8 mouse cellular contexts compared by ENCODE assay signal in the genomic region with DNA sequence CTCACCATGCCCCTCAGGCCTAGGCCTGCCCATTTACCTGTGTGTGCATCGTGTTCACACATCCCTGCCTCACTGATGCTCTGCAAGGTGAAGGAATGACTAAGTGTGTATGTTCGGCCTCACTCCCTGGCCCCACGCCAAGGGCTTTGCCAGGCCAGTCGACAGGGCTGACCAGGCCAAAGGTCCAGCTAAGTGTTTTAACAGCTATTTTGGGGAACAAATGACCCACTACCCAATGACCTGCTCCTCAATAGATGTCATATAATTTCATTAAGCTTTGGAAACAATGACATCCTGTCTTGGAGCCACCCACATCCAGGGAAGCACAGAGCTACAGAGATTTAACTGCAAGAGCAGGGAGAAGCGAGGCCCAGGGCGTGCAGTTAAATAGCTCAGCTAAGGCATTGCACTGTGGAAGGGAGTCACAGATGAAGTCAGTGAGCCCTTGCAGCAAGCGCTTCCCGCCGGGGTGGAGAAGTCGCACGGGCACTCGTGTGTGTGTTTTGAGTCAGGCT. TPM values are rescaled to one million over a fixed set of nuclear protein-coding genes. Genes with fewer than 3 reads are reported as not detected.
A peak's percentile ranks its signal among the peaks of the same experiment; 100 is the strongest.
DNase-seq lines count a peak whose midpoint lies in the region; ATAC-seq and TF ChIP-seq lines count a peak whose summit lies in the region.

No protein-coding gene starts in this region.

- ATAC-seq in forebrain, embryonic 15.5 days (replicated peaks): no peak
- peak; percentile 58; the same call in 1 of the 2 replicates for ATAC-seq in hindbrain, embryonic 16.5 days
- peak; percentile 57 for ATAC-seq in liver, embryonic 14.5 days (ENCODE audit: insufficient read depth)

- TF ChIP-seq CTCF in ES-Bruce4 (IDR thresholded peaks at IDR 0.05; ENCODE audit: low read depth, low read length): no peak
- no peak for TF ChIP-seq CTCF in liver, embryonic 14.5 days (IDR thresholded peaks at IDR 0.05; ENCODE audit: low read depth)

- peak overlapping the region; percentile 38 for H3K4me3 ChIP-seq in ES-Bruce4 (ENCODE audit: low read depth, low read length)
- no peak overlapping the region for H3K4me3 ChIP-seq in forebrain, embryonic 15.5 days
- no peak overlapping the region for H3K4me3 ChIP-seq in hindbrain, embryonic 16.5 days (ENCODE audit: low read length)
- no peak overlapping the region for H3K4me3 ChIP-seq in liver, embryonic 14.5 days (ENCODE audit: insufficient read depth in 1 of 2, low read depth in 2 of 2, low read length in 2 of 2)

- H3K9ac ChIP-seq in ES-Bruce4 (ENCODE audit: low read depth, poor library complexity, severe bottlenecking): no peak overlapping the region
- no peak overlapping the region for H3K9ac ChIP-seq in forebrain, embryonic 15.5 days (replicated peaks)
- no peak overlapping the region for H3K9ac ChIP-seq in hindbrain, embryonic 16.5 days (ENCODE audit: low read depth, low read length)
- no peak overlapping the region for H3K9ac ChIP-seq in liver, embryonic 14.5 days (replicated peaks)

- H3K27me3 ChIP-seq in ES-Bruce4 (ENCODE audit: control insufficient read depth, insufficient read depth, low read length, poor library complexity, severe bottlenecking): no peaks in the 10 kb centered on the region
- H3K27me3 ChIP-seq in forebrain, embryonic 15.5 days: no peaks in the 10 kb centered on the region
- no peaks in the 10 kb centered on the region for H3K27me3 ChIP-seq in hindbrain, embryonic 16.5 days (replicated peaks; ENCODE audit: control insufficient read depth, insufficient read depth, low read length)
- H3K27me3 ChIP-seq in liver, embryonic 14.5 days (ENCODE audit: control insufficient read depth, insufficient read depth, low read length): no peaks in the 10 kb centered on the region

- no peak for TF ChIP-seq EP300 in ES-Bruce4 (IDR thresholded peaks at IDR 0.05; ENCODE audit: insufficient read depth, low read depth, low read length)
- TF ChIP-seq EP300 in liver, embryonic 14.5 days (IDR thresholded peaks at IDR 0.05; ENCODE audit: low read depth): no peak

- H3K27ac ChIP-seq in ES-Bruce4 (ENCODE audit: insufficient read depth, low read length): peak overlapping the region; percentile 77
- H3K27ac ChIP-seq in forebrain, embryonic 15.5 days (replicated peaks): 0 out of 2 replicates have a peak overlapping the region, but pooled peaks have one; percentile 38
- H3K27ac ChIP-seq in hindbrain, embryonic 16.5 days (ENCODE audit: low read depth, low read length): peak overlapping the region; percentile 64
- H3K27ac ChIP-seq in liver, embryonic 14.5 days: peak overlapping the region; percentile 2; the same call in 1 of the 2 replicates

- H3K4me2 ChIP-seq in forebrain, embryonic 15.5 days (replicated peaks): no peak overlapping the region
- no peak overlapping the region for H3K4me2 ChIP-seq in hindbrain, embryonic 16.5 days (ENCODE audit: low read length)
- no peak overlapping the region for H3K4me2 ChIP-seq in liver, embryonic 14.5 days (ENCODE audit: low read depth)

- H3K36me3 ChIP-seq in ES-Bruce4 (ENCODE audit: control insufficient read depth, insufficient read depth, low read length, poor library complexity, severe bottlenecking): no peaks in the 10 kb centered on the region
- H3K36me3 ChIP-seq in forebrain, embryonic 15.5 days: no peaks in the 10 kb centered on the region
- no peaks in the 10 kb centered on the region for H3K36me3 ChIP-seq in hindbrain, embryonic 16.5 days (ENCODE audit: control insufficient read depth, insufficient read depth, low read length)
- no peaks in the 10 kb centered on the region for H3K36me3 ChIP-seq in liver, embryonic 14.5 days (replicated peaks; ENCODE audit: control insufficient read depth, insufficient read depth, low read depth)

- peaks cover 26% of the 10 kb centered on the region for H3K4me1 ChIP-seq in ES-Bruce4 (ENCODE audit: control insufficient read depth, insufficient read depth, low read length)
- peaks cover 14% of the 10 kb centered on the region for H3K4me1 ChIP-seq in forebrain, embryonic 15.5 days
- peaks cover 20% of the 10 kb centered on the region for H3K4me1 ChIP-seq in hindbrain, embryonic 16.5 days (ENCODE audit: control insufficient read depth, insufficient read depth, low read depth, low read length)
- H3K4me1 ChIP-seq in liver, embryonic 14.5 days (replicated peaks; ENCODE audit: control insufficient read depth in 2 of 2, insufficient read depth in 2 of 2, low read length in 1 of 2): peaks cover 12 to 21% of the 10 kb centered on the region in 2 experiments

- no peaks in the 10 kb centered on the region for H3K9me3 ChIP-seq in ES-Bruce4 (replicated peaks; ENCODE audit: control insufficient read depth, insufficient read depth, low read length, poor library complexity, severe bottlenecking)
- H3K9me3 ChIP-seq in forebrain, embryonic 15.5 days: no peaks in the 10 kb centered on the region
- no peaks in the 10 kb centered on the region for H3K9me3 ChIP-seq in hindbrain, embryonic 16.5 days (ENCODE audit: control insufficient read depth, low read length)
- H3K9me3 ChIP-seq in liver, embryonic 14.5 days (ENCODE audit: control insufficient read depth, low read length): no peaks in the 10 kb centered on the region

- TF ChIP-seq POLR2A in ES-Bruce4 (IDR thresholded peaks at IDR 0.05; ENCODE audit: insufficient read depth, low read length): no peak

- 75% methylated on average over 12 of the region's 12 CpGs for WGBS in forebrain, embryonic 15.5 days
- WGBS in hindbrain, embryonic 16.5 days: 44% methylated on average over 12 of the region's 12 CpGs
- WGBS in liver, embryonic 14.5 days (ENCODE audit: insufficient replicate concordance): 77% methylated on average over 12 of the region's 12 CpGs

- DNase-seq in adrenal gland, adult (ENCODE audit: inconsistent age in 2 of 2, low spot score in 1 of 2): peak; percentile 60 to 81
- no peak for DNase-seq in adrenal gland, adult 8-10 months
- DNase-seq in liver, embryonic 14.5 days (ENCODE audit: low read depth in 3 of 3, low spot score in 3 of 3): no peak
- no peak for DNase-seq in thymus, postnatal 10 days (ENCODE audit: low spot score in 2 of 2)
- no peak for DNase-seq in retina, postnatal 1 day

RNA-seq across cellular contexts. Expression of gene Dusp1, which starts 40.5 kb away (rescaled TPM):
- total RNA-seq in adrenal gland, adult 8-10 months (2022): 10 to 100 TPM; 41.3 to 67.9 (median 53.3) TPM
- polyA plus RNA-seq in ES-Bruce4 (2011; ENCODE audit: insufficient read depth, insufficient read length, low read depth, missing spikeins): 58.4 and 64.9 TPM in 2 replicates
- polyA plus RNA-seq in forebrain, embryonic 15.5 days (2015; fragmentation: Nextera tagmentation; extraction: Ambion mirVana): 46.3 and 50.0 TPM in 2 replicates
- polyA plus RNA-seq in hindbrain, embryonic 16.5 days (2015; fragmentation: Nextera tagmentation; extraction: Ambion mirVana): 27.1 and 29.0 TPM in 2 replicates
- 25.0 and 26.8 TPM in 2 replicates for polyA plus RNA-seq in liver, embryonic 14.5 days (2012; rRNA removed)
- 25.9 and 29.9 TPM in 2 replicates for polyA plus RNA-seq in liver, embryonic 14.5 days (2014; fragmentation: Nextera tagmentation; extraction: Ambion mirVana)

RNA-seq across cellular contexts. Expression of gene Ergic1, which starts 41.1 kb away (rescaled TPM):
- total RNA-seq in adrenal gland, adult 8-10 months (2022): 100 to 1,000 TPM; 142 to 218 (median 163) TPM
- 166 and 167 TPM in 2 replicates for polyA plus RNA-seq in ES-Bruce4 (2011; ENCODE audit: insufficient read depth, insufficient read length, low read depth, missing spikeins)
- polyA plus RNA-seq in forebrain, embryonic 15.5 days (2015; fragmentation: Nextera tagmentation; extraction: Ambion mirVana): 90.4 and 98.7 TPM in 2 replicates
- 97.0 and 106 TPM in 2 replicates for polyA plus RNA-seq in hindbrain, embryonic 16.5 days (2015; fragmentation: Nextera tagmentation; extraction: Ambion mirVana)
- 26.0 and 27.5 TPM in 2 replicates for polyA plus RNA-seq in liver, embryonic 14.5 days (2012; rRNA removed)
- 31.3 and 33.4 TPM in 2 replicates for polyA plus RNA-seq in liver, embryonic 14.5 days (2014; fragmentation: Nextera tagmentation; extraction: Ambion mirVana)

Comparison
In these comparisons a context has a peak if more than half of its experiments do, and no peak if none do; other contexts are left out.
1. DNase-seq: peak in adrenal gland, adult (2 of 2); none in adrenal gland, adult 8-10 months (single experiment), liver, embryonic 14.5 days (0 of 3), thymus, postnatal 10 days (0 of 2) and retina, postnatal 1 day (single experiment).
2. H3K27ac ChIP-seq: peak in every context shown above with its lines; median percentile 77 in ES-Bruce4; 64 in hindbrain, embryonic 16.5 days; 38 in forebrain, embryonic 15.5 days; 2 in liver, embryonic 14.5 days.